Mouse (Mus musculus): ENCODE measurements around the gene Srgap3.

DNA sequence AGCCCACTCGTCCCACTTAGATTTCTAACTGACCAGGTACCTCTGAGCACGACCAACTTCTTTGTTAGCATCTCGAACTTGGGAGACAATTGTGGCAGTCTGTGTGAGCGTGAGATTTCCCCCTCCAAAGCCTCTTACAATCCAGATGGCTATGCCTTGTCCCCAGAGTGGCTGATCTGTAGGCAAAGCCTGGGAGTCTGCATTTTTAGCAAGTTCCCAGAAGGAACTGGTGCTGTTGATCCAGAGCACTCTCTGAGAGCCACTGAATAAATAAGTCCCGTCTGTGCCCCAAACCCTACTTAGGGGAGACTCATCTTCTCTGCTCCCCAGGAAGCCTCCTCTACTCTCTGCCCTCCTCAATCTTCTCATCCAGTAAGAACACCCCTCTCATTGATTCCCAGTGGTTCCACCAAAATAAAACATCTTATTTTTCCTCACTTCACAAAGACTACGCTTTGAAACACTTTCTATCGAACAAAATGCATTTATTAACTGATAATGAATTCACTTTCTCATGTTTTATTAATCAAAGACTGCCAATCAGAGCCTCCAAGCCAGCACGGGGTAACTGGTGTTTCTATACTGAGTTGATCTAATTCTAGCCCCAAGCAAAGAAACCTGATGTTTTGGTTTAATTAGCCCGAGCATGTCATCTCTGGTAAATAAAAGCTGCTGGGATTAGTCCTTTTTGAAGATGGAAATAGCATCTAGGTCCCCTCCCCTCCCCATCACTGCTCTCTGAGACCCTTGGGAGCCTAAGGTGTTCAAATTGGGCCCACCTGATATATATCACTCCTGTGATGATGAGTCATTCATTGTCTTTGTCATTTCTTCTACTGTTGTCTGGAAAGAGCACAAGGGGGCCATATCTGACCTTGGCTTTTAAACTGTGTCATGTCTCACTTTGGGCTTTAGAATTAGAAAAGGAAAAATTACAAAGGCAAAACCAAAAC is 38.6 kb upstream of the Srgap3 start:
- TF ChIP-seq CTCF (IDR thresholded peaks at IDR 0.05; ENCODE audit: control insufficient read depth, insufficient read depth, insufficient replicate concordance, low read depth, low read length) (no peak), POLR2A (IDR thresholded peaks at IDR 0.05; ENCODE audit: control insufficient read depth, low read depth, low read length) (no peak)
